Mouse (Mus musculus): ENCODE results near the gene Thop1.

DNA sequence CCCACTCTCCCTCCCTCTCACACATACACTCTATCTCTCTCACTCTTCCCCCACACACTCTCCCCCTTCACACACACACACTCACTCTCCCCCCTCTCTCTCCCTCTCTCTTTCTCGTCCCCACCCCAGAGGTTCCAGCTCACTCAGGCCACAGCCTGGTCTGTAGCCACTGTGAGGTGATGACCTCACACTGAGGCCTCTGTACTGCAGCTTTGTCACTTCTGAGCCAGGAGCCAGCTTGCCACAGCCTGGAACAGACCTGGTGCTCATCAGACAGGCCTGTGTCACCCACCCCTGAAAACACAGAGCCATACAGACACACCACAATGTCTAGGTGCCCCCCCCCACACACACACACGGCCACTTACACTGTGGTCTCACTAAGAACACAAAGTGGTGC is 49.6 kb upstream of the Thop1 start:
- no peak for TF ChIP-seq POLR2A (IDR thresholded peaks at IDR 0.05; ENCODE audit: extremely low read depth, insufficient read depth, low read length)
- no peak for TF ChIP-seq CTCF (IDR thresholded peaks at IDR 0.05; ENCODE audit: low read depth, low read length)

Measured in liver, adult 2 months (tissue).